Mouse (Mus musculus): ENCODE results near the gene Got1. TPM values are rescaled to one million over a fixed set of nuclear protein-coding genes. Genes with fewer than 3 reads are reported as not detected.

The Got1 gene
- polyA plus RNA-seq, 1 experiment from 2014 or later = 31.8 TPM

DNA sequence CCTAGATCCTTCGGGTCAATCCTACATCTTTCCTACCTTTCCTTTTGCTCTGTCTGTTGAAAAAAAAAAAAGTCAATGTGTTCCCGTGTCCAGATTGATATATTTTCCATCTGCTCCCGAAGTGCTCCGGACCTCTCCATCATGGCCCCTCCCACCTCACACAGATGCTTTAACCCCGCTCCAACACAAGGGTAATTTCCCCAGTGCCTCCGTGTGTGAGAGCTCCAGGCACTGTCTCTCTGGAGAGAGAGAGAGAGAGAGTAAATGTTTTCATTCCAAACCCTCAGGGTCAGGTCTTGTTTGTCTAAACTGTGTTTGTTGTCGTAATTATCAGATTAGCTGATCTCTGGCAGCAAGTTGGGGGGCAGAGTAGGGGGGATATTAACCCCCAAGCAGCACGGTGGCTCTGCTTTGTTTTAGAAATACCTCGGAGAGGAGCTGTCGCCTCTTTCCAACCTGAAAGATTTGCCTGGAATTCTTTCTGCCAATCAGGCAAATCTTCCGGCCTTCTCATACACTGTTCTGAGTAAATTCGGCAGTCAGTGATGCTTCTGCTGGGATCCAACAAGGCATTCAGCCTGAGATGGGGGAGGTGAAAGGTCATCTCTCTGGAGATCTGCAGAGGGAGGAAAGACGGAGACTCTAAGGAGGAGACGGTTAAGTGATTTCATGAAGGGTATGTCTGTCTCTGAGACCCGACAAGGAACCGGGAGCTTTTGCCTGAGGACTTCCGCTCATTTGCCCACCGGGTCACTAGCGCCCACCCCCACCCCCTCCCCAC lies 22.1 kb upstream of the Got1 start:
- Histone ChIP-seq H3K27me3 (peaks cover 34% of the 10 kb centered on the region), H3K36me3 (no peaks in the 10 kb centered on the region), H3K27ac (no peak overlapping the region), H3K4me1 (peaks cover 9% of the 10 kb centered on the region; the same call in 1 of the 2 replicates), H3K9ac (no peak overlapping the region), H3K4me3 (no peak overlapping the region), H3K9me3 (no peaks in the 10 kb centered on the region), H3K4me2 (replicated peaks) (peak overlapping the region; percentile 48)
- WGBS = 10% methylated on average over 19 of the region's 19 CpGs
- ATAC-seq (ENCODE audit: low FRiP score, low read depth) = no peak

GRCm38 (mm10) chr19:43535372-43535771 lies 11.0 kb upstream of the Got1 start:
- Histone ChIP-seq H3K4me3 (no peak overlapping the region), H3K27ac (no peak overlapping the region), H3K27me3 (no peaks in the 10 kb centered on the region; the same call in 1 of the 2 replicates), H3K9ac (no peak overlapping the region), H3K36me3 (no peaks in the 10 kb centered on the region), H3K4me1 (no peaks in the 10 kb centered on the region), H3K4me2 (replicated peaks) (no peak overlapping the region), H3K9me3 (no peaks in the 10 kb centered on the region)
- ATAC-seq (ENCODE audit: low FRiP score, low read depth) = no peak
- WGBS = 90% methylated on average over 3 of the region's 3 CpGs

DNA sequence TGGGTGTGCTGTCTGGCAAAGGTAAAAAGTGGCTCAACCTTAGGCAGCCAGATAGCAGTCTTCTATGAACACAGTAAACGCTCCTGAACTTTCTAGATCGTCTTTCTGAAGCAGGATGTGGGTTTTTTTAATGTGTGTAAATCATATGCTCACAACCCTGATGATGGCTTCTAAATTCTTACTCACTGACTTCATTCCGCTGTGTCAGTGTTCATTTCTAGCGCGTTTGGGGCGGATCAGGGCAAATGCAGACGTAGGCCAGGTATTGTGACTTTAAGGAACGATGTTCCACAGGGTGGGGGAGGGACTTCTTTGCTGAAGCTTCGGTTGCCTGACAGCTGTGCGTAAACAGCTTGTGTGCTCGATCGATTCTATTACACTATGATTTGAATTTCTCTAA lies 6.5 kb upstream of the Got1 start:
- no peak overlapping the region for H3K9ac ChIP-seq
- ATAC-seq (ENCODE audit: low FRiP score, low read depth) = no peak
- H3K27me3 ChIP-seq = no peaks in the 10 kb centered on the region; the same call in none of the 2 replicates
- no peak overlapping the region for H3K27ac ChIP-seq
- H3K4me2 ChIP-seq (replicated peaks) = peak overlapping the region; percentile 9; the same call in 1 of the 2 replicates
- H3K36me3 ChIP-seq = no peaks in the 10 kb centered on the region
- no peaks in the 10 kb centered on the region for H3K9me3 ChIP-seq
- WGBS = 29% methylated on average over 12 of the region's 12 CpGs
- no peak overlapping the region for H3K4me3 ChIP-seq
- no peaks in the 10 kb centered on the region for H3K4me1 ChIP-seq

DNA sequence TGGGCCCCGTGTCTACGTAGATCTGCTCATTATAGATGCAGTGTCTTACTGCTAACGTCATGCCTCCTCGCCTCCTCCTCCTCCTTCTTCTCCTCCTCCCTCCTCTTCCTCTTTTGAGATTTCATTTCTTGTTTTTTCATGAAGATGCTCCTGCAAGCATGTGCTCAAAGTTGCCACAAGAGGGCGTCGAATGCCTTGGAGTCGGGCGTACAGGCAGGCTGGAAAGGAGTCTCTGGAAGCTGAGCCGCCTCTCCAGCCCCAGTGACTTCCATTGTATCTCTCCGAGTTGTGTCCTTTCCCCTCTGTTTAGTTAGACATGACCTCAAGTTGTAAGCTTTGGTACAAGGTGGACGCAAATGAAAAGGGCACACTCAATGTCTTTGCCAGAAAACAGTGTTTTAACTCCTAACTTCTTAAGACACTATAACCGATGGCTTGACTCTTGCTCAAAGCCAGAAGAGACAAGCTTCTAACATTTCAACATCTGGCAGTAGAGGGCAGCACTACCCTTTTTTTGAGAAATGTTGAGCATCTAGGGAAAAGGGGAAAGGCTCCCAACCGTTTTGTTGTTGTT lies 5.9 kb upstream of the Got1 start:
- Histone ChIP-seq H3K27me3 (no peaks in the 10 kb centered on the region; the same call in none of the 2 replicates), H3K9ac (no peak overlapping the region), H3K4me3 (peak overlapping the region; percentile 28), H3K9me3 (no peaks in the 10 kb centered on the region), H3K27ac (no peak overlapping the region), H3K36me3 (no peaks in the 10 kb centered on the region), H3K4me1 (peaks cover 4% of the 10 kb centered on the region), H3K4me2 (replicated peaks) (peak overlapping the region; percentile 57)
- ATAC-seq (ENCODE audit: low FRiP score, low read depth) = peak; percentile 72; the same call in 1 of the 2 replicates
- 2% methylated on average over 13 of the region's 13 CpGs for WGBS

GRCm38 (mm10) chr19:43528056-43528587 lies 3.7 kb upstream of the Got1 start:
- no peak for ATAC-seq (ENCODE audit: low FRiP score, low read depth)

GRCm38 (mm10) chr19:43527131-43527530 lies 2.7 kb upstream of the Got1 start:
- no peak for ATAC-seq (ENCODE audit: low FRiP score, low read depth)
- H3K4me1 ChIP-seq = peaks cover 20% of the 10 kb centered on the region
- 12% methylated on average over 11 of the region's 11 CpGs for WGBS
- H3K4me2 ChIP-seq (replicated peaks) = no peak overlapping the region
- H3K9me3 ChIP-seq = no peaks in the 10 kb centered on the region
- no peaks in the 10 kb centered on the region; the same call in none of the 2 replicates for H3K27me3 ChIP-seq
- no peaks in the 10 kb centered on the region for H3K36me3 ChIP-seq
- H3K27ac ChIP-seq = no peak overlapping the region
- H3K4me3 ChIP-seq = no peak overlapping the region
- no peak overlapping the region for H3K9ac ChIP-seq

More at GRCm38 (mm10) chr19:43528056-43528587, 3.7 kb upstream of the Got1 start:
- WGBS = 83% methylated on average over 8 of the region's 8 CpGs
- Histone ChIP-seq H3K4me1 (peaks cover 18% of the 10 kb centered on the region), H3K36me3 (no peaks in the 10 kb centered on the region), H3K9ac (no peak overlapping the region), H3K9me3 (no peaks in the 10 kb centered on the region), H3K27ac (no peak overlapping the region), H3K4me3 (no peak overlapping the region), H3K27me3 (no peaks in the 10 kb centered on the region; the same call in none of the 2 replicates), H3K4me2 (replicated peaks) (no peak overlapping the region)

DNA sequence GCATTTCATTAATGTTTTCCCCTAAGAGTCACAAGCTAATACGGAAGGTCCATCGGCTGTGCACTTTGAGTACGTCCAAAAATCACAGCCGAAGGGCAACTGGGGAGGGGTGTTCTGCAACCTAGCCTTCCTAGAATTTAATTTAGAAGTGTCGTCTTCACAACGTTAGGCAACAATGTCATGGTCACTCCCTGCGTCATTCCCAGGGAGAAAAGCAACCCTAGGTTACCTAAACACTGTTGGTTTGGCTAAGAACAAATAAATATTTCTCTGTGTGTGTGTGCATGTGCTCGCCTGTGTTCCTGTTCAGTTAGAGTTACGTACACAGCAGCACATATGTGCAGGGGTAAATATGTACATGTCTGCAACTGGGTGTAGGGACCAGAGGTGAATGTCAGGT lies 1.6 kb upstream of the Got1 start:
- no peaks in the 10 kb centered on the region; the same call in none of the 2 replicates for H3K27me3 ChIP-seq
- no peak overlapping the region for H3K27ac ChIP-seq
- no peak overlapping the region for H3K4me2 ChIP-seq (replicated peaks)
- no peak overlapping the region for H3K4me3 ChIP-seq
- peaks cover 23% of the 10 kb centered on the region for H3K4me1 ChIP-seq
- 87% methylated on average over 9 of the region's 9 CpGs for WGBS
- no peaks in the 10 kb centered on the region for H3K9me3 ChIP-seq
- H3K9ac ChIP-seq = no peak overlapping the region
- H3K36me3 ChIP-seq = no peaks in the 10 kb centered on the region
- no peak for ATAC-seq (ENCODE audit: low FRiP score, low read depth)

GRCm38 (mm10) chr19:43525566-43525965 lies 1.2 kb upstream of the Got1 start:
- Histone ChIP-seq H3K9ac (peak overlapping the region; percentile 77; the same call in 1 of the 2 replicates), H3K4me1 (peaks cover 24% of the 10 kb centered on the region), H3K27me3 (no peaks in the 10 kb centered on the region; the same call in 1 of the 2 replicates), H3K27ac (no peak overlapping the region), H3K4me2 (replicated peaks) (peak overlapping the region; percentile 86), H3K9me3 (no peaks in the 10 kb centered on the region), H3K4me3 (peak overlapping the region; percentile 76), H3K36me3 (no peaks in the 10 kb centered on the region)
- 86% methylated on average over 7 of the region's 7 CpGs for WGBS
- ATAC-seq (ENCODE audit: low FRiP score, low read depth) = no peak

- WGBS = 16% methylated on average over 10 of the region's 10 CpGs
- Histone ChIP-seq H3K27me3 (no peaks in the 10 kb centered on the region; the same call in 1 of the 2 replicates), H3K4me2 (replicated peaks) (peak overlapping the region; percentile 86), H3K9ac (peak overlapping the region; percentile 77), H3K4me3 (peak overlapping the region; percentile 76), H3K9me3 (no peaks in the 10 kb centered on the region), H3K36me3 (no peaks in the 10 kb centered on the region), H3K27ac (peak overlapping the region; percentile 33; the same call in 1 of the 2 replicates), H3K4me1 (peaks cover 26% of the 10 kb centered on the region)
- peak; percentile 5; the same call in 1 of the 2 replicates for ATAC-seq (ENCODE audit: low FRiP score, low read depth)
Measured at GRCm38 (mm10) chr19:43525104-43525482, 688 bp upstream of the Got1 start.

DNA sequence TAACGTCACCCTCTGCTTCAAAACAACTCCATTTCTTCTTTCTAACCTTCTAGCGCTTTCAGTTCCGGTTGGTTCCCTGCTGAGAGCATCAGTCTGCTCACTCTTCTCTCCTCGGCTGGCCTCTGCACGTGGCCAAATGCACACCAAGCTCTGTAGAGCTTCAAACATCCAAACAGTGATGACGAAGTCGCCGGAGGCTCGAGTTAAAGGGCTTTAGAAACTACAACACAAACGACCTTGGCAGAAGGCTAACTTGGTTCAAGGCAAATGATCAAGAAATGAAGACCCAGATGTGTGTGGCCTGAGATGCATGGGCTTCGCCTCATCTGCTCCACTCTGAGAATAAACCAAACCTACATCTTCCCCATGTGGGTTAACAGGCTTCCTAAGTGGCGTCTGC lies 854 bp downstream of the Got1 start:
- H3K27me3 ChIP-seq = no peaks in the 10 kb centered on the region; the same call in 1 of the 2 replicates
- H3K9me3 ChIP-seq = no peaks in the 10 kb centered on the region
- H3K4me3 ChIP-seq = peak overlapping the region; percentile 76
- peaks cover 26% of the 10 kb centered on the region for H3K4me1 ChIP-seq
- H3K27ac ChIP-seq = no peak overlapping the region
- no peaks in the 10 kb centered on the region for H3K36me3 ChIP-seq
- WGBS = 6% methylated on average over 12 of the region's 12 CpGs
- ATAC-seq (ENCODE audit: low FRiP score, low read depth) = no peak
- peak overlapping the region; percentile 86 for H3K4me2 ChIP-seq (replicated peaks)
- peak overlapping the region; percentile 68 for H3K9ac ChIP-seq

DNA sequence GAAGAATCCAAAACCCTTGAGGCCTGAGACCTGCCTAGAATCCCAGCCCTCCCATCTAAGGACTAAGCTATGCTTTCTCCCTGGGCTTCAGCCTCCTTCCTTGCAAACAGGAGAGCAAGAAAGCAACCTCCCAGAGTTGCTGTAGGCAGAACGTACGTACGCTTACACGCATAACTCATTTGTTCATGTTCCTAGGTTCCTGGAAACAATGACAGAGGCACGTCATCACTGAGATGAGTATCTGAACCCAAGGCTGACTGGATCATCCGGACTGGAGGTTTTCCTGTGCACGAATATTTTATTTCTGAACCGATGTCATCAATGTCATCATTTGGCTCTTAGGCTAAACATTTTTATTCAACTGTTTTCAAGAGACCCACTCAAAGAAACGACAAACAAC lies 2.4 kb downstream of the Got1 start:
- peaks cover 26% of the 10 kb centered on the region for H3K4me1 ChIP-seq
- no peak overlapping the region for H3K4me3 ChIP-seq
- ATAC-seq (ENCODE audit: low FRiP score, low read depth) = no peak
- no peak overlapping the region for H3K27ac ChIP-seq
- H3K27me3 ChIP-seq = no peaks in the 10 kb centered on the region
- no peak overlapping the region for H3K9ac ChIP-seq
- H3K9me3 ChIP-seq = no peaks in the 10 kb centered on the region
- 90% methylated on average over 9 of the region's 9 CpGs for WGBS
- H3K4me2 ChIP-seq (replicated peaks) = no peak overlapping the region
- no peaks in the 10 kb centered on the region for H3K36me3 ChIP-seq

- H3K27ac ChIP-seq = no peak overlapping the region
- 70% methylated on average over 8 of the region's 8 CpGs for WGBS
- no peak for ATAC-seq (ENCODE audit: low FRiP score, low read depth)
- no peak overlapping the region for H3K9ac ChIP-seq
- no peaks in the 10 kb centered on the region for H3K9me3 ChIP-seq
- no peak overlapping the region for H3K4me3 ChIP-seq
- peaks cover 26% of the 10 kb centered on the region for H3K4me1 ChIP-seq
- no peaks in the 10 kb centered on the region for H3K36me3 ChIP-seq
- H3K4me2 ChIP-seq (replicated peaks) = no peak overlapping the region
- no peaks in the 10 kb centered on the region for H3K27me3 ChIP-seq
Measured at GRCm38 (mm10) chr19:43521362-43521761, 3.0 kb downstream of the Got1 start.
